Mouse (Mus musculus) left cerebral cortex, adult 8-10 months (tissue): Measurements from ENCODE around the gene Ube2h. TPM values are rescaled to one million over a fixed set of nuclear protein-coding genes. Genes with fewer than 3 reads are reported as not detected.

Experiments
- DNase-seq, 2 experiments: peaks; one replicate each; pipeline ENCODE4 v3.0.0; 2022; ENCODE audit warnings: low spot score in 2 of 2
- microRNA-seq, 2 experiments: library from miRNA; unstranded; fragments of <30 nt; microRNA quantifications; one replicate each; pipeline ENCODE4 v1.2.0; 2022
- total RNA-seq, 4 experiments: library from RNA; stranded (reverse); gene quantifications; 2 replicates each; pipeline ENCODE4 v1.2.4; 2022

Ube2h gene
- total RNA-seq, 4 experiments from 2014 or later, result 85.2 to 87.7 (median 87.5) TPM

DNA sequence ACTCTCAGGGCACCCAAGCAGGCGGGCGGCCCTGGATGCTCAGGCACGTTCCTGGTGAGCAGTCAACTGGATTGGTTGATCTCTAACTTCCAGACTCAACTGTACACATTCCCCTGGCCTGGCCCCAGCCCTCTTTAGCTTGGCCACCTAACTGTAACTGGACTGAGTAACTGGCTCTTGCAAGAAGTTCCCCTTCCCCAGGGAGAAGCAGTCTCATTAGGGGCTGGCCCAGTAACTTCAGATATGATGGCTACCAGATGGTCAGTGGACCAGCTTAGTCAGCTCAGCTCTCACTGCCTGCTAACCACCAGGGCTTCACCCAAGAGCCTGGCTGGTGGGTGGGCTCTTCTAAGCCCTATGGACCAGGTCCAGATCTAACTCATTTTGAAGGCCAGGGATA is 136.1 kb downstream of the Ube2h start:
- no peak for DNase-seq

DNA sequence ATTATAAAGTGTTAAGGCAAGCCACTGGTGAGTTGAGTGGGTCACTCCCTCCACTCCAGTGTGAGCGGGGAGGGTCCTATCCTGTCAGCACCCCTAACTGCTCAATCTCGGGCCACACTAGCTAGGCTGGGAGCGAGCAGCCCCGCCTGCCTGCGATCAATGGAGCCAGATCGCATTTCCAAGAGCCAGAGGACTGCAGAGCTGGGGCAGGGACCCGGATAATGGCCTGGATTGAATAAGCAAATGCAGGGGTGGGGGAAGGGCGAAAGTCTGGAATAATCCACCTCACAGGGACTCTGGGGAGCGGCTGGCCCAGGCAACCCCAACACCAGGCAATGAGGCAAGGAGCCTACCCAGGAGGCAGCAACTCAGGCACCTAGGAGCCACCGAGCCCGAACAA is 137.1 kb downstream of the Ube2h start:
- DNase-seq, result no peak

DNA sequence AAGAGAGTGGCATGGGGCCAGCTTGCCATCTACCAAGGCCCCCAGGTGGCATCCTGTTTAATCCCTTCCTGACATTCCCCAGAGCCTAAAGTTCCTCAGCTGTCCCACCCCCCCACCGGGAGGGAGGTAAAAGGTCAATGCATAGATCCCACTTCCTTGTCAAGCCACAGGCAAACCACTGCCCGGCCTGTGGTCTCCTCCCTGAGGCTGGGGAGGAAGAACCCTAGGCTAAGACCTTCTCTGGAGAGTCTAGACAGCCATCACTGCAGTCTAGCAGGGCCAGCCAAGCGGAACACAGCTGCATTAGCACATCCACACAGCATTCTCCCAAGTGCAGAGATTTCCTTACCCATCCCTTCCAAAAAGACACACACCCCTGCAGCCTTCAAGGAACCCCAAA is 138.0 kb downstream of the Ube2h start:
- DNase-seq, result no peak

DNA sequence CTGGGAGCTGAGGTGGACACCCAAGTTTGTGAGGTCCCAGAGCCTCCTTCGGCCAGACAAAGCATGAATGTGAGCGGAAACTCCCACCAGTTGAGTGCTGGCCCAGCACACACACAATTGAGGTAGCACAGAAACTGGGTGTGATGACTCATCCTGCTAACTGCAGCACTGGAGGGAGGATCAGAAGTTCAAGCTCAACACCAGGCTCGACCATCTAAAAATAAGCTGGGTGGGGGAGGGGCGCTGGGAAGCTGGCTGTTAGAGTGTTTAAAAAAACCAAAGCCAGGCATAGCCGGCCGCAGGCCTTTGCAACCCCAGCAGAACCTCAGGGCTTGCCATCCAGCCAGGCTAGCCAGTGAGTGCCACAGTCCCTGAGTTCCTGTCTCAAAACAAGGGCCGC is 142.2 kb downstream of the Ube2h start:
- no peak for DNase-seq

DNA sequence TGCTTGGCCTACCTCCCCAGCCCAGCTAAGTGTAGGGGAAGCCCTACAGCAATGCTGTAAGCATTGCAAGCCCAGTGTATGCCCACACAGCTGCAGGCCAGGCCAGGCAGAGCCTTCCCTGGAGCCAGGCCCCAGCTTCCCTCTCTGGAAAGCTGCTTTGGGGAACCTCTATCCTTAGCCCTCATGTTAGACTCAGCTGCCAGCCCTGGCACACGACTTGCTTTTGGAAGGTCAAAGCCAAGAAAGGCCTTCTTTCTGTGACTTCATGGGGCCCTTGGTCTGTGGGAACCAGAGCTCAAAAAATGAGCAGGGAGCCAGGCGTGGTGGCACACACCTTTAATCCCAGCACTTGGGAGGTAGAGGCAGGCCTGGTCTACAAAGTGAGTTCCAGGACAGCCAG is 142.7 kb downstream of the Ube2h start:
- no peak for DNase-seq

Small RNA genes lying within 50 kb of the gene (microRNA-seq; reads per million reads assigned to microRNA genes)
- 54.3 to 81.4 reads per million in 2 experiments for gene Mir182
- 76.5 to 100 reads per million in 2 experiments for gene Mir183
- 0.66 to 0.84 reads per million in 2 experiments for gene Mir96

Other genes with a start within 250 kb of the Ube2h start
- 10 to 100 TPM; 25.5 to 30.3 (median 26.7) TPM for gene Zc3hc1, start 86.5 kb upstream of the Ube2h start, total RNA-seq
- 100 to 1,000 TPM in 1 of 4 experiments, 10 to 100 TPM in 3; 86.0 to 101 (median 90.6) TPM for gene Klhdc10, start 97.3 kb upstream of the Ube2h start, total RNA-seq
- 10 to 100 TPM; 22.8 to 25.2 (median 24.0) TPM for gene Tmem209, start 205.2 kb upstream of the Ube2h start, total RNA-seq
- gene Ssmem1, start 205.3 kb upstream of the Ube2h start, total RNA-seq, result 1 to 10 TPM in 1 of 4 experiments, under 1 TPM in 3; 0.58 to 1.1 (median 0.86) TPM
- gene Cpa2, start 237.0 kb upstream of the Ube2h start, total RNA-seq, result 1 to 10 TPM; 1.2 to 4.0 (median 2.1) TPM